Mouse (Mus musculus) embryonic facial prominence, embryonic 14.5 days (tissue): ENCODE data around the gene Krtap15. TPM values are rescaled to one million over a fixed set of nuclear protein-coding genes. Genes with fewer than 3 reads are reported as not detected.

Source experiments
- ATAC-seq: fragments of 200-750 bp; cut with Nextera tagmentation; 2 replicates; pipeline ENCODE4 v1.8.0; 2017; ENCODE audit warnings: low read depth, moderate number of reproducible peaks, moderate TSS enrichment
- DNase-seq: peaks from one replicate; pipeline ENCODE4 v3.0.0-alpha.2; 2015; ENCODE audit warnings: low spot score
- H3K27ac ChIP-seq: fragments of 300-500 bp; sonication (generic); replicated peaks from 2 replicates; pipeline ENCODE4 v1.5.1; 2014; ENCODE audit warnings: low read depth, mild to moderate bottlenecking, low read length, moderate library complexity
- H3K27me3 ChIP-seq: fragments of 300-500 bp; sonication (generic); replicated peaks from 2 replicates; pipeline ENCODE4 v1.6.1; 2014; ENCODE audit warnings: low read length; ENCODE audit not compliant: control insufficient read depth, insufficient read depth
- H3K36me3 ChIP-seq: fragments of 300-500 bp; sonication (generic); 2 replicates; pipeline ENCODE4 v1.6.1; 2014; ENCODE audit warnings: low read length, mixed read lengths; ENCODE audit not compliant: control insufficient read depth, insufficient read depth
- H3K4me1 ChIP-seq: fragments of 300-500 bp; sonication (generic); 2 replicates; pipeline ENCODE4 v1.6.1; 2014; ENCODE audit warnings: antibody characterized with exemption, low read length; ENCODE audit not compliant: control insufficient read depth, insufficient read depth
- H3K4me2 ChIP-seq: fragments of 300-500 bp; sonication (generic); 2 replicates; pipeline ENCODE4 v1.6.1; 2014; ENCODE audit warnings: low read depth, mild to moderate bottlenecking, low read length, moderate library complexity, mixed read lengths
- H3K4me3 ChIP-seq: fragments of 300-500 bp; sonication (generic); 2 replicates; pipeline ENCODE4 v1.5.1; 2014; ENCODE audit warnings: low read depth, mild to moderate bottlenecking, low read length
- H3K9ac ChIP-seq: fragments of 300-500 bp; sonication (generic); 2 replicates; pipeline ENCODE4 v1.6.1; 2014; ENCODE audit warnings: low read depth, mild to moderate bottlenecking, low read length, moderate library complexity, mixed read lengths
- H3K9me3 ChIP-seq: fragments of 300-500 bp; sonication (generic); 2 replicates; pipeline ENCODE4 v1.6.1; 2016; ENCODE audit warnings: low read length; ENCODE audit not compliant: control insufficient read depth
- WGBS: fragments of 180-500 bp; shearing (Covaris S2); extraction: QIAGEN DNeasy Blood & Tissue Kit; methylation state at CpG from one replicate; pipeline ENCODE4 v1.1.7; 2014; 5-methylcytosine and 5-hydroxymethylcytosine counted together
- polyA plus RNA-seq: library from polyadenylated mRNA; unstranded; fragments of >200 nt; fragmentation: Nextera tagmentation; extraction: Ambion mirVana; gene quantifications from 2 replicates; pipeline ENCODE4 v1.2.1, GENCODE M21; 2014

Gene Krtap15
- not detected in 2 replicates for polyA plus RNA-seq

GRCm38 (mm10) chr16:88820066-88820465 lies at the start of gene Krtap15:
Gene Krtap15, plus strand, starts transcription at chr16:88820215.
- Histone ChIP-seq H3K36me3 (no peaks in the 10 kb centered on the region), H3K9me3 (no peaks in the 10 kb centered on the region), H3K27ac (no peak within 1 kb of the TSS), H3K4me1 (no peaks in the 10 kb centered on the region), H3K4me3 (no peak within 1 kb of the TSS), H3K27me3 (no peaks in the 10 kb centered on the region), H3K9ac (no peak within 1 kb of the TSS), H3K4me2 (no peak within 1 kb of the TSS)
- ATAC-seq (peak; percentile 44; the same call in 1 of the 2 replicates), DNase-seq (no peak)
- WGBS = 69% methylated on average over 3 of the region's 3 CpGs

- H3K27me3 ChIP-seq = no peaks in the 10 kb centered on the region
- 80% methylated on average over 2 of the region's 2 CpGs for WGBS
- no peaks in the 10 kb centered on the region for H3K4me1 ChIP-seq
- H3K9ac ChIP-seq = no peak within 1 kb of the TSS
- no peak within 1 kb of the TSS for H3K27ac ChIP-seq
- ATAC-seq (no peak), DNase-seq (no peak)
- no peak within 1 kb of the TSS for H3K4me2 ChIP-seq
- H3K36me3 ChIP-seq = no peaks in the 10 kb centered on the region
- no peak within 1 kb of the TSS for H3K4me3 ChIP-seq
- no peaks in the 10 kb centered on the region for H3K9me3 ChIP-seq
Observed at GRCm38 (mm10) chr16:88774106-88774505, 45.9 kb upstream of the Krtap15 start, which contains the start of gene 2310057N15Rik. Gene 2310057N15Rik, minus strand, starts transcription at chr16:88774206.

- 83% methylated on average over 5 of the region's 6 CpGs for WGBS
- H3K27ac ChIP-seq = no peak within 1 kb of the TSS
- ATAC-seq = no peak
Observed at GRCm38 (mm10) chr16:88777596-88777995, 42.4 kb upstream of the Krtap15 start, which contains the start of gene Gm5965. Gene Gm5965, plus strand, starts transcription at chr16:88777896.

GRCm38 (mm10) chr16:88786786-88787185 lies 33.2 kb upstream of the Krtap15 start:
- Histone ChIP-seq H3K4me3 (no peak overlapping the region), H3K9ac (no peak overlapping the region), H3K27me3 (no peaks in the 10 kb centered on the region), H3K4me2 (no peak overlapping the region), H3K4me1 (no peaks in the 10 kb centered on the region), H3K36me3 (no peaks in the 10 kb centered on the region), H3K27ac (no peak overlapping the region), H3K9me3 (0 out of 2 replicates have a peak, but pooled peaks cover 3% of the 10 kb centered on the region)
- ATAC-seq (no peak), DNase-seq (no peak)
- 74% methylated on average over 2 of the region's 2 CpGs for WGBS

More at GRCm38 (mm10) chr16:88777596-88777995, 42.4 kb upstream of the Krtap15 start, which contains the start of gene Gm5965:
- Histone ChIP-seq H3K4me1 (no peaks in the 10 kb centered on the region), H3K4me3 (no peak within 1 kb of the TSS), H3K36me3 (no peaks in the 10 kb centered on the region), H3K9ac (no peak within 1 kb of the TSS), H3K27me3 (no peaks in the 10 kb centered on the region), H3K9me3 (no peaks in the 10 kb centered on the region), H3K4me2 (no peak within 1 kb of the TSS)
- DNase-seq = no peak

- no peak within 1 kb of the TSS for H3K4me3 ChIP-seq
- no peaks in the 10 kb centered on the region for H3K4me1 ChIP-seq
- no peaks in the 10 kb centered on the region for H3K9me3 ChIP-seq
- DNase-seq (no peak), ATAC-seq (no peak)
- WGBS = 72% methylated on average over 2 of the region's 2 CpGs
- H3K36me3 ChIP-seq = no peaks in the 10 kb centered on the region
- no peak within 1 kb of the TSS for H3K9ac ChIP-seq
- H3K27ac ChIP-seq = no peak within 1 kb of the TSS
- no peak within 1 kb of the TSS for H3K4me2 ChIP-seq
- H3K27me3 ChIP-seq = no peaks in the 10 kb centered on the region
Observed at GRCm38 (mm10) chr16:88811827-88812226, 8.2 kb upstream of the Krtap15 start, which contains the start of gene Gm20741. Gene Gm20741, minus strand, starts transcription at chr16:88812220.

GRCm38 (mm10) chr16:88823736-88824135 lies 3.7 kb downstream of the Krtap15 start:
- H3K4me2 ChIP-seq = no peak overlapping the region
- no peak overlapping the region for H3K4me3 ChIP-seq
- 78% methylated on average over 3 of the region's 3 CpGs for WGBS
- no peak overlapping the region for H3K27ac ChIP-seq
- no peaks in the 10 kb centered on the region for H3K4me1 ChIP-seq
- no peak overlapping the region for H3K9ac ChIP-seq
- H3K36me3 ChIP-seq = no peaks in the 10 kb centered on the region
- H3K27me3 ChIP-seq = no peaks in the 10 kb centered on the region
- no peaks in the 10 kb centered on the region for H3K9me3 ChIP-seq
- peak; percentile 15 for DNase-seq
- ATAC-seq = no peak

GRCm38 (mm10) chr16:88826095-88826652 lies 6.2 kb downstream of the Krtap15 start, which contains the start of gene Krtap14:
Gene Krtap14, minus strand, starts transcription at chr16:88826145.
- no peaks in the 10 kb centered on the region for H3K4me1 ChIP-seq
- no peaks in the 10 kb centered on the region for H3K27me3 ChIP-seq
- no peak within 1 kb of the TSS for H3K4me3 ChIP-seq
- no peak for ATAC-seq
- H3K36me3 ChIP-seq = no peaks in the 10 kb centered on the region
- no peak within 1 kb of the TSS for H3K27ac ChIP-seq
- H3K4me2 ChIP-seq = no peak within 1 kb of the TSS
- no peak within 1 kb of the TSS for H3K9ac ChIP-seq
- 40% methylated on average over 9 of the region's 9 CpGs for WGBS
- H3K9me3 ChIP-seq = no peaks in the 10 kb centered on the region
- DNase-seq = no peak

- WGBS = 32% methylated on average over 3 of the region's 3 CpGs
- DNase-seq (no peak), ATAC-seq (no peak)
- Histone ChIP-seq H3K27ac (no peak overlapping the region), H3K9ac (no peak overlapping the region), H3K9me3 (no peaks in the 10 kb centered on the region), H3K4me2 (no peak overlapping the region), H3K27me3 (no peaks in the 10 kb centered on the region), H3K36me3 (no peaks in the 10 kb centered on the region), H3K4me3 (no peak overlapping the region), H3K4me1 (no peaks in the 10 kb centered on the region)
Observed at GRCm38 (mm10) chr16:88826978-88827377, 7.0 kb downstream of the Krtap15 start.

GRCm38 (mm10) chr16:88847363-88847762 lies 27.3 kb downstream of the Krtap15 start:
- ATAC-seq (no peak), DNase-seq (no peak)
- 94% methylated on average over 1 of the region's 1 CpGs for WGBS
- Histone ChIP-seq H3K27me3 (no peaks in the 10 kb centered on the region), H3K9me3 (no peaks in the 10 kb centered on the region), H3K4me1 (no peaks in the 10 kb centered on the region), H3K9ac (no peak overlapping the region), H3K27ac (no peak overlapping the region), H3K4me2 (no peak overlapping the region), H3K36me3 (no peaks in the 10 kb centered on the region), H3K4me3 (no peak overlapping the region)
